8 mouse cellular contexts compared by ENCODE assay signal in the genomic region with DNA sequence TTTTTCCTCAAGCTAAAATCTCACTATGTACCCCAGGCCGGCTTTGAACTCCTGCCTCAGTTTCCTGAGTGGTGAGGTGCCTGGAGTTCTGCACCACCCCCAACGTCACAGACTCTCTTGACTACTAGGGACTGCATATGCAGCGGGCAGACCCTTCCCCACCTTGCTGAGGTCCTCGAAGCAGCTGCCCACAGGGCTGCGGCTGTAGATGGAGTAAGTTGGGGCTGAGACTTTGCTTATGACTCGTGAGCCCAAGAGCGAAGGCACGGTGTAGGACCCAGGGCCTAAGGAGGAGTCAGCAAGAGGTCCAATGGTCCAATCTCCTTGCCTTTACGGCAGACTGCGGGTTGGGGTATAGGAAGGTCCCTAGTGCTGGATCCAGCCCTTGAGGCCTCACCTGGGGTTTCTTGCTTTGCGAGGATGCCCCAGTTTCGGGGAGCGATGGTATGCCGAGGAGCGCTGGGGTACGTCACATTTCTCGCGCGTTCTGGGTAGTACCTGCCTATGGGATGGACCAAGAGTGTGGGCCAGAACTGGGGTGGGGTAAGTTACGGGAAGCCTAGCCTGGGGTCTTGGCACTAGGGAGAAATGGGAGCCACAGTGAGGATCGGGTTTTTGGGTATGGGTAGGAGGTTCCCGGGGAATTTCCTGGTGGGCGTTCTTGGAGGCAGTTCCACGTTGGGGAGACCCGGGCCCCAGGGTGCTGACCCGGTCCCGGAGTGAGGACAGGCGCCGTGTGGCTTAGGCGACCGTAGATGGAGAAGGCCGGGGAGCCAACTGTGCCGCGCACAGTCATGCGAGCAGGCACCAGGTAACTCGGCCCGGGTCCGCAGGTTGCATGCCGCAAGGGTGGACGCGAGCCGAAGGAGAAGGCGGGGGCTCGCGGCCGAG. TPM values are rescaled to one million over a fixed set of nuclear protein-coding genes. Genes with fewer than 3 reads are reported as not detected.
DNase-seq lines count a peak whose midpoint lies in the region; ATAC-seq and TF ChIP-seq lines count a peak whose summit lies in the region.

No protein-coding gene starts in this region.

- no peaks in the 10 kb centered on the region for H3K36me3 ChIP-seq in limb, embryonic 15.5 days
- no peaks in the 10 kb centered on the region for H3K36me3 ChIP-seq in stomach, embryonic 15.5 days

- peaks cover 51% of the 10 kb centered on the region for H3K27me3 ChIP-seq in limb, embryonic 15.5 days
- peaks cover 42% of the 10 kb centered on the region for H3K27me3 ChIP-seq in stomach, embryonic 15.5 days (replicated peaks)

- no peaks in the 10 kb centered on the region for H3K9me3 ChIP-seq in limb, embryonic 15.5 days
- no peaks in the 10 kb centered on the region for H3K9me3 ChIP-seq in stomach, embryonic 15.5 days

- peak overlapping the region; percentile 64 for H3K4me2 ChIP-seq in limb, embryonic 15.5 days
- H3K4me2 ChIP-seq in stomach, embryonic 15.5 days, result peak overlapping the region; percentile 69

- H3K4me3 ChIP-seq in gastrocnemius, adult 2 months, result peak overlapping the region; percentile 71
- H3K4me3 ChIP-seq in limb, embryonic 15.5 days, result peak overlapping the region; percentile 34
- H3K4me3 ChIP-seq in stomach, embryonic 15.5 days (replicated peaks), result peak overlapping the region; percentile 36

- H3K27ac ChIP-seq in gastrocnemius, adult 2 months, result peak overlapping the region; percentile 83
- H3K27ac ChIP-seq in limb, embryonic 15.5 days, result no peak overlapping the region
- H3K27ac ChIP-seq in stomach, embryonic 15.5 days, result no peak overlapping the region

- no peak for ATAC-seq in limb, embryonic 15.5 days (ENCODE audit: insufficient number of reproducible peaks, low FRiP score, low TSS enrichment, low read depth)
- ATAC-seq in stomach, embryonic 15.5 days (ENCODE audit: insufficient read depth, low FRiP score, low read depth), result no peak

- no peak for TF ChIP-seq CTCF in gastrocnemius, adult 2 months (IDR thresholded peaks at IDR 0.05)

- H3K9ac ChIP-seq in limb, embryonic 15.5 days, result peak overlapping the region; percentile 31; the same call in 1 of the 2 replicates
- no peak overlapping the region for H3K9ac ChIP-seq in stomach, embryonic 15.5 days

- intact Hi-C loops in gastrocnemius, adult 2 months (cut with DNase I), result no loop called here

- DNase-seq in gastrocnemius, adult 2 months, result no peak
- no peak for DNase-seq in gastrocnemius, adult 18-20 months (ENCODE audit: low spot score)
- peak; percentile 35 for DNase-seq in thymus, postnatal 4 days
- DNase-seq in thymus, postnatal 0 days (ENCODE audit: low spot score), result no peak
- DNase-seq in layer of hippocampus, postnatal 25 days (ENCODE audit: extremely low spot score in 1 of 2, low spot score in 1 of 2), result no peak
- no peak for DNase-seq in adrenal gland, adult 18-20 months (ENCODE audit: low spot score in 2 of 2)

- WGBS in limb, embryonic 15.5 days, result 10% methylated on average over 46 of the region's 46 CpGs
- 15% methylated on average over 46 of the region's 46 CpGs for WGBS in stomach, embryonic 15.5 days

- H3K4me1 ChIP-seq in limb, embryonic 15.5 days, result peaks cover 34% of the 10 kb centered on the region
- H3K4me1 ChIP-seq in stomach, embryonic 15.5 days, result peaks cover 16% of the 10 kb centered on the region

RNA-seq across cellular contexts. Expression of a gene that starts 0.9 kb away (rescaled TPM):
- under 1 TPM; 0.38 to 0.53 TPM for total RNA-seq in gastrocnemius, adult 2 months (2021)
- total RNA-seq in gastrocnemius, adult 18-20 months (2021), result under 1 TPM in 1 of 2 experiments, not detected in 1; 0.64 TPM
- polyA plus RNA-seq in thymus, postnatal 0 days (2015; fragmentation: Nextera tagmentation; extraction: Ambion mirVana), result 2.9 and 4.5 TPM in 2 replicates
- 0.42 and 0.56 TPM in 2 replicates for polyA plus RNA-seq in limb, embryonic 15.5 days (2015; fragmentation: Nextera tagmentation; extraction: Ambion mirVana)
- polyA plus RNA-seq in stomach, embryonic 15.5 days (2015; fragmentation: Nextera tagmentation; extraction: Ambion mirVana), result 0.48 and 0.84 TPM in 2 replicates
- total RNA-seq in layer of hippocampus, postnatal 25 days (2021), result 1 to 10 TPM; 1.6 to 3.2 TPM
- under 1 TPM; 0.58 to 0.73 TPM for total RNA-seq in adrenal gland, adult 18-20 months (2021)

RNA-seq across cellular contexts. Expression of a gene that starts 1.3 kb away (rescaled TPM):
- total RNA-seq in gastrocnemius, adult 2 months (2021), result under 1 TPM; 0.25 to 0.64 TPM
- under 1 TPM; 0.31 to 0.43 TPM for total RNA-seq in gastrocnemius, adult 18-20 months (2021)
- 1.9 and 2.1 TPM in 2 replicates for polyA plus RNA-seq in thymus, postnatal 0 days (2015; fragmentation: Nextera tagmentation; extraction: Ambion mirVana)
- polyA plus RNA-seq in limb, embryonic 15.5 days (2015; fragmentation: Nextera tagmentation; extraction: Ambion mirVana), result 1.0 and 1.6 TPM in 2 replicates
- polyA plus RNA-seq in stomach, embryonic 15.5 days (2015; fragmentation: Nextera tagmentation; extraction: Ambion mirVana), result 1.3 and 1.5 TPM in 2 replicates
- 1 to 10 TPM; 1.5 to 1.8 TPM for total RNA-seq in layer of hippocampus, postnatal 25 days (2021)
- total RNA-seq in adrenal gland, adult 18-20 months (2021), result under 1 TPM; 0.33 to 0.38 TPM

RNA-seq across cellular contexts. Expression of a gene that starts 4.5 kb away (rescaled TPM):
- 10 to 100 TPM; 13.0 to 16.0 TPM for total RNA-seq in gastrocnemius, adult 2 months (2021)
- 10 to 100 TPM; 12.4 to 13.9 TPM for total RNA-seq in gastrocnemius, adult 18-20 months (2021)
- 9.0 and 9.2 TPM in 2 replicates for polyA plus RNA-seq in thymus, postnatal 0 days (2015; fragmentation: Nextera tagmentation; extraction: Ambion mirVana)
- polyA plus RNA-seq in limb, embryonic 15.5 days (2015; fragmentation: Nextera tagmentation; extraction: Ambion mirVana), result 5.5 and 5.6 TPM in 2 replicates
- 6.7 and 7.3 TPM in 2 replicates for polyA plus RNA-seq in stomach, embryonic 15.5 days (2015; fragmentation: Nextera tagmentation; extraction: Ambion mirVana)
- 10 to 100 TPM; 34.1 to 36.7 TPM for total RNA-seq in layer of hippocampus, postnatal 25 days (2021)
- total RNA-seq in adrenal gland, adult 18-20 months (2021), result 10 to 100 TPM; 31.9 to 33.3 TPM

RNA-seq across cellular contexts. Expression of a gene that starts 6.5 kb away (rescaled TPM):
- not detected for total RNA-seq in gastrocnemius, adult 2 months (2021)
- not detected for total RNA-seq in gastrocnemius, adult 18-20 months (2021)
- not detected in 2 replicates for polyA plus RNA-seq in thymus, postnatal 0 days (2015; fragmentation: Nextera tagmentation; extraction: Ambion mirVana)
- not detected in 2 replicates for polyA plus RNA-seq in limb, embryonic 15.5 days (2015; fragmentation: Nextera tagmentation; extraction: Ambion mirVana)
- not detected in 2 replicates for polyA plus RNA-seq in stomach, embryonic 15.5 days (2015; fragmentation: Nextera tagmentation; extraction: Ambion mirVana)
- under 1 TPM; 0.30 to 0.38 TPM for total RNA-seq in layer of hippocampus, postnatal 25 days (2021)
- total RNA-seq in adrenal gland, adult 18-20 months (2021), result not detected

RNA-seq across cellular contexts. Expression of a gene that starts 22.7 kb away (rescaled TPM):
- 10 to 100 TPM; 40.9 to 41.4 TPM for total RNA-seq in gastrocnemius, adult 2 months (2021)
- 10 to 100 TPM; 39.2 to 46.1 TPM for total RNA-seq in gastrocnemius, adult 18-20 months (2021)
- polyA plus RNA-seq in thymus, postnatal 0 days (2015; fragmentation: Nextera tagmentation; extraction: Ambion mirVana), result 175 and 195 TPM in 2 replicates
- 151 and 161 TPM in 2 replicates for polyA plus RNA-seq in limb, embryonic 15.5 days (2015; fragmentation: Nextera tagmentation; extraction: Ambion mirVana)
- 127 and 141 TPM in 2 replicates for polyA plus RNA-seq in stomach, embryonic 15.5 days (2015; fragmentation: Nextera tagmentation; extraction: Ambion mirVana)
- 10 to 100 TPM; 84.1 to 95.0 TPM for total RNA-seq in layer of hippocampus, postnatal 25 days (2021)
- 10 to 100 TPM; 67.7 to 69.6 TPM for total RNA-seq in adrenal gland, adult 18-20 months (2021)
